Mouse (Mus musculus): ENCODE data around the gene Stat4. TPM values are rescaled to one million over a fixed set of nuclear protein-coding genes. Genes with fewer than 3 reads are reported as not detected.

The Stat4 gene
- polyA plus RNA-seq, 1 experiment from 2014 or later = 0.24 TPM

DNA sequence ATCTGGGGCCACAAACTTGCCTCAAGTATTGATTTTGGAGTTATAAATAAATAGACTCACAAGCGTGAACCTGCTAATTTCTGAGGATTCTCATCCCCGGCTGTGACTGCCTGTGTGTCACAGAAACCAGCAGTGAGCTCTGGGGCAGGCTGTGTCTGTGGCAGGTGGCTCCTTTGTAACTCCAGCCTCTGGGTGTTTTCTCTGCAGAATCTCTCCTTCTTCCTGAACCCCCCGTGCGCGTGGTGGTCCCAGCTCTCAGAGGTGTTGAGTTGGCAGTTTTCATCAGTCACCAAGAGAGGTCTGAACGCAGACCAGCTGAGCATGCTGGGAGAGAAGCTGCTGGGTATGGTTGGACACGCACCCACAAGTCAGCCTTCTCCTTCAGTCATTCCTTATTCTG, 161.7 kb downstream of the Stat4 start:
- H3K9me3 ChIP-seq (ENCODE audit: control insufficient read depth, low read length) = no peaks in the 10 kb centered on the region
- WGBS = 68% methylated on average over 7 of the region's 7 CpGs
- H3K4me1 ChIP-seq (ENCODE audit: control insufficient read depth, insufficient read depth, low read length) = peaks cover 7% of the 10 kb centered on the region; the same call in 1 of the 2 replicates
- no peak overlapping the region for H3K27ac ChIP-seq (ENCODE audit: low read depth, low read length)
- no peaks in the 10 kb centered on the region for H3K36me3 ChIP-seq (ENCODE audit: control insufficient read depth, insufficient read depth, low read length)
- ATAC-seq (ENCODE audit: low read depth) = no peak
- no peak overlapping the region for H3K4me3 ChIP-seq (ENCODE audit: low read depth, low read length)
- no peaks in the 10 kb centered on the region for H3K27me3 ChIP-seq (ENCODE audit: control insufficient read depth, insufficient read depth, low read length)
- no peak overlapping the region for H3K4me2 ChIP-seq (ENCODE audit: low read depth, low read length)
- no peak overlapping the region for H3K9ac ChIP-seq (replicated peaks; ENCODE audit: low read depth, low read length)

DNA sequence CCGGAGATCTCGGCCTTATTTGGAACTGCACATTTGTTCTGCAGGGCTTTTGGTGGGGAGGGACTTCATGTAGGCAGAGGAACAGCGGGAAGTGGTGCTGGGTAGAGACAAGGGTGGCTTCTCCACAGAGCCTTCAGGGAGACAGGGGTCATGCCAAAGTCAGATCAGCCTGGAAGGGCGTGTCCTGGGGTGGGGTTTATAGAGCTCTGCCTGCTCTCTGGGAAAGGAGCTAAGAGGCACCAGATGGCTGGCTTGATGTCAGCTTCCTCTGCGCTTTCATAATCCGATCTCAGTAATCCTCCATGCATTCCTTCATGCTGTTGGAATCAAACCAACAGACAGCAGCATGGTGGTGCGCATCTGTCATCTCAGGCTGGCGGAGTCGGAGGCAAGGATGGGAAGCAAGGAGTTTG, 163.0 kb downstream of the Stat4 start:
- Histone ChIP-seq H3K4me3 (ENCODE audit: low read depth, low read length) (no peak overlapping the region), H3K36me3 (ENCODE audit: control insufficient read depth, insufficient read depth, low read length) (no peaks in the 10 kb centered on the region), H3K9me3 (ENCODE audit: control insufficient read depth, low read length) (no peaks in the 10 kb centered on the region), H3K9ac (replicated peaks; ENCODE audit: low read depth, low read length) (no peak overlapping the region), H3K4me1 (ENCODE audit: control insufficient read depth, insufficient read depth, low read length) (peaks cover 7% of the 10 kb centered on the region; the same call in 1 of the 2 replicates), H3K27me3 (ENCODE audit: control insufficient read depth, insufficient read depth, low read length) (no peaks in the 10 kb centered on the region), H3K27ac (ENCODE audit: low read depth, low read length) (peak overlapping the region; percentile 18; the same call in 1 of the 2 replicates), H3K4me2 (ENCODE audit: low read depth, low read length) (no peak overlapping the region)
- WGBS = 50% methylated on average over 9 of the region's 9 CpGs
- peak; percentile 26; the same call in 1 of the 2 replicates for ATAC-seq (ENCODE audit: low read depth)

DNA sequence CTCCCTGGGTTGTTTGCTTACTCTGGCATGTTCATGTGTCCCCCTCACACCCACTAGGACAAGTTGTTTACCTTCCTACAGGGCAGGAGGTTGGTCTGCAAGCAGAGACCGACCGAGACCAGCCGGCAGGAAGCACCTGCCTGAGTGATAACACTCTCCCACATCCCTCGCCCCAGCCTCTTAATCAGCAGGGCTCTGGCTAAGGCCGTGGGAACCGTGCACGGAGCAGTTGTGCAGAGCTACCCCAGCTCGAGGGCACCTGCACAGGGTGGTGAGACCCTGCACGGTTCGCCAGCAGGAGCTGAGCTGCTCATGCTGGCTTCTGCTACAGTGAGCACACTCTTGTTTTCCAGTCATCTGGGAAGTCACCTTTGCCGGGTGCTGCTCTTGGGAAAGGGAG, 163.7 kb downstream of the Stat4 start:
- Histone ChIP-seq H3K4me1 (ENCODE audit: control insufficient read depth, insufficient read depth, low read length) (peaks cover 7% of the 10 kb centered on the region; the same call in 1 of the 2 replicates), H3K9ac (replicated peaks; ENCODE audit: low read depth, low read length) (no peak overlapping the region), H3K4me3 (ENCODE audit: low read depth, low read length) (no peak overlapping the region), H3K4me2 (ENCODE audit: low read depth, low read length) (no peak overlapping the region), H3K36me3 (ENCODE audit: control insufficient read depth, insufficient read depth, low read length) (no peaks in the 10 kb centered on the region), H3K27ac (ENCODE audit: low read depth, low read length) (no peak overlapping the region), H3K9me3 (ENCODE audit: control insufficient read depth, low read length) (no peaks in the 10 kb centered on the region), H3K27me3 (ENCODE audit: control insufficient read depth, insufficient read depth, low read length) (no peaks in the 10 kb centered on the region)
- ATAC-seq (ENCODE audit: low read depth) = no peak
- WGBS = 63% methylated on average over 11 of the region's 11 CpGs

DNA sequence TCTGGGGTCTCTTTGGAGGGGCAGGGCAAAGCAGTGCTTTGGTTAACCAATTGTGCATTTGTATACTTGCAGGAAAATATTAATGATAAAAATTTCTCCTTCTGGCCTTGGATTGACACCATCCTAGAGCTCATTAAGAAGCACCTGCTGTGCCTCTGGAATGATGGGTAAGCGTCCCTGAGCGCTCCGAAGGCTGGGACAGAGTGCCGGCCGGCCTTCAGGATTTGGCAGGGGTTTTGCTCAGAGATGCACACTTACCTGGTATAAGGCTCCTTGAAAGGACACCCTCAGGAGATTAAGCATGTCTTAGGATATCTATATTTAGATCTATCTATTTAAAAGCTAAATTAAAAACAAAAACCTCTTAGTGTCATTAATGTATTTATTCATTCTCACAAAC, 164.2 kb downstream of the Stat4 start:
- Histone ChIP-seq H3K4me3 (ENCODE audit: low read depth, low read length) (no peak overlapping the region), H3K4me2 (ENCODE audit: low read depth, low read length) (no peak overlapping the region), H3K9me3 (ENCODE audit: control insufficient read depth, low read length) (no peaks in the 10 kb centered on the region), H3K36me3 (ENCODE audit: control insufficient read depth, insufficient read depth, low read length) (no peaks in the 10 kb centered on the region), H3K27me3 (ENCODE audit: control insufficient read depth, insufficient read depth, low read length) (no peaks in the 10 kb centered on the region), H3K9ac (replicated peaks; ENCODE audit: low read depth, low read length) (no peak overlapping the region), H3K4me1 (ENCODE audit: control insufficient read depth, insufficient read depth, low read length) (peaks cover 7% of the 10 kb centered on the region; the same call in 1 of the 2 replicates), H3K27ac (ENCODE audit: low read depth, low read length) (no peak overlapping the region)
- WGBS = 96% methylated on average over 5 of the region's 5 CpGs
- no peak for ATAC-seq (ENCODE audit: low read depth)

DNA sequence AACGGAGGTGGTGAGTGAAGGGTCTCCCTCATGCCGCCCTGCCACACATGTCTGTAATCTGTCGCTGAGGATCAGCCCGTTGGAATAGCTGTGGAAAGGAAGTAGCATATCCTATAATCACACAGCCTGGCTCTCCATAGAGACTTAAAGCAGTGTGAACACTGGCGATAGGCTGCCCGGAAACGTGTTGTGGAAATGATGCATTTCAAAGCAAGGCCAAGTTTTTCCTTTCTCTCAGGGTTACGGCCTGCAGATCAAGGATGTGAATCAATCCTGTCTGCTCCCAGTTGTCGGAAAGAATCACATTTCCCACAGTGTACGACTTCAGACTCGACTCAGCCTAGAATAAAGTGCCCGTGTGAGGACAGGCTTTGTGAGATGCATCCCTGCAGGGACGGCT, 165.4 kb downstream of the Stat4 start:
- no peak for ATAC-seq (ENCODE audit: low read depth)
- no peaks in the 10 kb centered on the region for H3K27me3 ChIP-seq (ENCODE audit: control insufficient read depth, insufficient read depth, low read length)
- no peak overlapping the region for H3K9ac ChIP-seq (replicated peaks; ENCODE audit: low read depth, low read length)
- peaks cover 7% of the 10 kb centered on the region; the same call in 1 of the 2 replicates for H3K4me1 ChIP-seq (ENCODE audit: control insufficient read depth, insufficient read depth, low read length)
- no peaks in the 10 kb centered on the region for H3K9me3 ChIP-seq (ENCODE audit: control insufficient read depth, low read length)
- H3K36me3 ChIP-seq (ENCODE audit: control insufficient read depth, insufficient read depth, low read length) = peaks cover 2% of the 10 kb centered on the region; the same call in 1 of the 2 replicates
- H3K4me2 ChIP-seq (ENCODE audit: low read depth, low read length) = no peak overlapping the region
- WGBS = 67% methylated on average over 13 of the region's 13 CpGs
- H3K27ac ChIP-seq (ENCODE audit: low read depth, low read length) = no peak overlapping the region
- H3K4me3 ChIP-seq (ENCODE audit: low read depth, low read length) = no peak overlapping the region

DNA sequence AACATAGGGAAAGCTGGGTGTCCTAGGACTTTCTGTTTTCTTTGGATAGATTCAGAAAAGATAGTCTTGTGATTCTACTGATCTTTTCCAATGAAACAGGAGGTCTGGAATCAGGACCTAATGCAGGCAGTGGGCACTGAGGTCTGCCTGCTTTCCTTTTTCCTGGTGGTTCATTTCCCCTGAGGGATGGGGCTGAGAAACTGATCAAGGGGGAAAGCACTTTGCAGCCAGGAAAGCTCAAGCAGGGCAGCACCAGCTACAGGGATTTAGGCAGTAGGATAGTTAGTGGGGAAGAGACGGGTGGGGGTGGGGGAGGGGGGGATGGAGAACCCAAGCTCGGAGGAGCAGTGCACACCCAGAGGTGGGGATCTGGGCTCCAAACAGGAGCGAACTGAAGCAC, 166.0 kb downstream of the Stat4 start:
- Histone ChIP-seq H3K27me3 (ENCODE audit: control insufficient read depth, insufficient read depth, low read length) (no peaks in the 10 kb centered on the region), H3K9ac (replicated peaks; ENCODE audit: low read depth, low read length) (no peak overlapping the region), H3K4me3 (ENCODE audit: low read depth, low read length) (no peak overlapping the region), H3K36me3 (ENCODE audit: control insufficient read depth, insufficient read depth, low read length) (peaks cover 2% of the 10 kb centered on the region; the same call in 1 of the 2 replicates), H3K9me3 (ENCODE audit: control insufficient read depth, low read length) (no peaks in the 10 kb centered on the region), H3K4me2 (ENCODE audit: low read depth, low read length) (no peak overlapping the region), H3K4me1 (ENCODE audit: control insufficient read depth, insufficient read depth, low read length) (peaks cover 6% of the 10 kb centered on the region; the same call in 1 of the 2 replicates), H3K27ac (ENCODE audit: low read depth, low read length) (no peak overlapping the region)
- 66% methylated on average over 3 of the region's 3 CpGs for WGBS
- no peak for ATAC-seq (ENCODE audit: low read depth)

DNA sequence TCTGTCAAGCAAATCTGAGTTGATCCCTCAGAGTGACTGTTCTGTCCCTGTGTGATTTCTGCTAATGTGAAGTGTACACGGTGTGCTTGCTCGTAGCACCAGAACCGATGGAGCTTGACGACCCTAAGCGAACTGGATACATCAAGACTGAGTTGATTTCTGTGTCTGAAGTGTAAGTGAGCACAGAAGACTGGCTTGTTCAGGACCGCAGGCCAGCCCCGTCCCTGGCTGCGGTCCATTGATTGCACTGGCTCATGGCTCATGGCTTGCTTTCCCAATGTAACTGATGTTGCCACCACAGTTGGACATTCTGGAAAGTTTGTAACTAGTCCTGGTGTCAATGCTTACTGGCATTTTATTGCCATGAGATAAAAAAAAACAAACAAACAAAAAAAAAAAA, 167.9 kb downstream of the Stat4 start:
- Histone ChIP-seq H3K4me3 (ENCODE audit: low read depth, low read length) (no peak overlapping the region), H3K4me1 (ENCODE audit: control insufficient read depth, insufficient read depth, low read length) (0 out of 2 replicates have a peak, but pooled peaks cover 2% of the 10 kb centered on the region), H3K27ac (ENCODE audit: low read depth, low read length) (no peak overlapping the region), H3K27me3 (ENCODE audit: control insufficient read depth, insufficient read depth, low read length) (no peaks in the 10 kb centered on the region), H3K9me3 (ENCODE audit: control insufficient read depth, low read length) (no peaks in the 10 kb centered on the region), H3K9ac (replicated peaks; ENCODE audit: low read depth, low read length) (no peak overlapping the region), H3K4me2 (ENCODE audit: low read depth, low read length) (no peak overlapping the region), H3K36me3 (ENCODE audit: control insufficient read depth, insufficient read depth, low read length) (peaks cover 2% of the 10 kb centered on the region; the same call in 1 of the 2 replicates)
- WGBS = 92% methylated on average over 8 of the region's 8 CpGs
- no peak for ATAC-seq (ENCODE audit: low read depth)

DNA sequence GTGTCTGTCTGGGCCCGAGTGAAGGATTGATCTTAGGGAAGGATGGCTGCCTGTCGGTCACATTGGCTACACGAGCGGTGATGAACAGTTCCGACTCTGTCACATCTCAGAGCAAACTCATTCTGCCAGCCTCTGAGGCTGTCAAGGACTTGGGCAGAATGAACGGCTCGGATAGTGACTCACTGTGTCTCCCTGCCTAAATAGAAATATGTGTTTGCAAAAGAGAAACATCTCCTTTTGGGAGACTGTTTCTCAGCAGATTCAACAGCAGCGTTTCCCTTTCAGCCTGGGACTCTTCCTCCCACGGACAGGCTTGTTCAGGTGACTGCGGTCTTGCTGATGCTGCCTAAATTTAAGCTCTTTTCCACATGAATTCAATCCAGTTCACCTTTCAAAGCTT, 169.4 kb downstream of the Stat4 start:
- H3K27ac ChIP-seq (ENCODE audit: low read depth, low read length) = no peak overlapping the region
- H3K9me3 ChIP-seq (ENCODE audit: control insufficient read depth, low read length) = no peaks in the 10 kb centered on the region
- H3K4me2 ChIP-seq (ENCODE audit: low read depth, low read length) = no peak overlapping the region
- H3K9ac ChIP-seq (replicated peaks; ENCODE audit: low read depth, low read length) = no peak overlapping the region
- H3K4me3 ChIP-seq (ENCODE audit: low read depth, low read length) = no peak overlapping the region
- 89% methylated on average over 10 of the region's 10 CpGs for WGBS
- no peaks in the 10 kb centered on the region for H3K27me3 ChIP-seq (ENCODE audit: control insufficient read depth, insufficient read depth, low read length)
- peaks cover 2% of the 10 kb centered on the region; the same call in 1 of the 2 replicates for H3K36me3 ChIP-seq (ENCODE audit: control insufficient read depth, insufficient read depth, low read length)
- no peaks in the 10 kb centered on the region for H3K4me1 ChIP-seq (ENCODE audit: control insufficient read depth, insufficient read depth, low read length)
- no peak for ATAC-seq (ENCODE audit: low read depth)
